Mouse (Mus musculus) forebrain, embryonic 12.5 days (tissue): ENCODE measurements around the gene Sh3rf1. TPM values are rescaled to one million over a fixed set of nuclear protein-coding genes. Genes with fewer than 3 reads are reported as not detected.

ENCODE experiments used
- ATAC-seq: fragments of 200-750 bp; cut with Nextera tagmentation; 2 replicates; pipeline ENCODE4 v1.8.0; 2017; ENCODE audit warnings: moderate TSS enrichment; ENCODE audit not compliant: low FRiP score
- H3K27ac ChIP-seq: fragments of 300-500 bp; sonication (generic); 2 replicates; pipeline ENCODE4 v1.5.1; 2016; ENCODE audit warnings: mild to moderate bottlenecking
- H3K27me3 ChIP-seq: fragments of 300-500 bp; sonication (generic); 2 replicates; pipeline ENCODE4 v1.6.1; 2016; ENCODE audit warnings: mild to moderate bottlenecking
- H3K36me3 ChIP-seq: fragments of 300-500 bp; sonication (generic); replicated peaks from 2 replicates; pipeline ENCODE4 v1.6.1; 2016; ENCODE audit warnings: mild to moderate bottlenecking
- H3K4me1 ChIP-seq: fragments of 300-500 bp; sonication (generic); 2 replicates; pipeline ENCODE4 v1.6.1; 2016
- H3K4me2 ChIP-seq: fragments of 300-500 bp; sonication (generic); 2 replicates; pipeline ENCODE4 v1.6.1; 2016; ENCODE audit warnings: mild to moderate bottlenecking, moderate library complexity
- H3K4me3 ChIP-seq: fragments of 300-500 bp; sonication (generic); replicated peaks from 2 replicates; pipeline ENCODE4 v1.5.1; 2016; ENCODE audit warnings: mild to moderate bottlenecking
- H3K9ac ChIP-seq: fragments of 300-500 bp; sonication (generic); 2 replicates; pipeline ENCODE4 v1.6.1; 2016; ENCODE audit warnings: mild to moderate bottlenecking
- H3K9me3 ChIP-seq: fragments of 300-500 bp; sonication (generic); 2 replicates; pipeline ENCODE4 v1.6.1; 2016
- WGBS: fragments of 180-500 bp; shearing (Covaris S2); methylation state at CpG from one replicate; pipeline ENCODE4 v1.1.7; 2016; 5-methylcytosine and 5-hydroxymethylcytosine counted together
- polyA plus RNA-seq: library from polyadenylated mRNA; unstranded; fragments of >200 nt; fragmentation: Nextera tagmentation; extraction: Ambion mirVana; gene quantifications from 2 replicates; pipeline ENCODE4 v1.2.1, GENCODE M21; 2016

Sh3rf1 gene
- polyA plus RNA-seq, 1 experiment from 2014 or later, result 30.2 TPM

DNA sequence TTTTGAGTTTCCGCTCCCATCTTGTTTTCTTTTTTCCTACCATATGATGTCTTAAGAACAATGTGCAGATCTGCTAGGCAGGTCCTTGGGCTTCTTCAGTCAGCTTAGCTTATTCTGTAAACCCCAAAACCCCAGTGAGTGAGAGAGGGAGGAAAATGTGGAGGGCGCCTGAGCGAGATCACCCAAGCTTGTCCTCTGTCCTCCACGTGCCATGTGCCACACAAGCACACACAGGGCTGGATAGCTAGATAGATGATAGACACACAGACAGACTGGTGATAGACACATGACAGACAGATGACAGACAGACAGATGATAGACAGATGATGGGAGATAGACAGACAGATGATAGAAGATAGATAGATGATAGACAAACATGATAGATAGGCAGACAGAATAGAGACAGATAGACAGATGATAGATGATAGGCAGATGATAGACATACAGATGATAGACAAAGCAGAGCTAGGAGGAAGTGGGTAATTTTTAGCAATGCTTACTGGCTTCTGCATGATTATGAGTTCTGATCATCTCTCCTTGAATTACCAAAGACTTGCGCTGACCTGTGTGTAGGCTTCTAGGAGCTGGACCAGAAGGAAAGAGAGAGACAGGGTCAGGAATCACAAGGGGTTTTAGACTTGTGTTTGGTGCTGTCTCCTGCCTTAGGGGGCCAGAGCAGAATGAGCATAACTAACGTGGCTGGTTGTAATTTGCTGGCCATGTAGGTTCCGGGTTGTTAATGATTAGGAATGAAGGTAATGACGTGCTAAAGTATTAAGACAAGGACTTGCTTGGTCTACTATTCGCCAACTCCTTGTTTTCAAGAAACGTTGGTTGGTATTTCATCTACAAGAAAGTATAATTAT lies 58.9 kb downstream of the Sh3rf1 start:
- Histone ChIP-seq H3K9ac (no peak overlapping the region), H3K27ac (no peak overlapping the region), H3K4me3 (no peak overlapping the region), H3K9me3 (no peaks in the 10 kb centered on the region), H3K36me3 (peaks cover 13% of the 10 kb centered on the region; the same call in 1 of the 2 replicates), H3K27me3 (no peaks in the 10 kb centered on the region), H3K4me2 (no peak overlapping the region), H3K4me1 (peaks cover 28% of the 10 kb centered on the region)
- WGBS, result 44% methylated on average over 10 of the region's 10 CpGs
- no peak for ATAC-seq

DNA sequence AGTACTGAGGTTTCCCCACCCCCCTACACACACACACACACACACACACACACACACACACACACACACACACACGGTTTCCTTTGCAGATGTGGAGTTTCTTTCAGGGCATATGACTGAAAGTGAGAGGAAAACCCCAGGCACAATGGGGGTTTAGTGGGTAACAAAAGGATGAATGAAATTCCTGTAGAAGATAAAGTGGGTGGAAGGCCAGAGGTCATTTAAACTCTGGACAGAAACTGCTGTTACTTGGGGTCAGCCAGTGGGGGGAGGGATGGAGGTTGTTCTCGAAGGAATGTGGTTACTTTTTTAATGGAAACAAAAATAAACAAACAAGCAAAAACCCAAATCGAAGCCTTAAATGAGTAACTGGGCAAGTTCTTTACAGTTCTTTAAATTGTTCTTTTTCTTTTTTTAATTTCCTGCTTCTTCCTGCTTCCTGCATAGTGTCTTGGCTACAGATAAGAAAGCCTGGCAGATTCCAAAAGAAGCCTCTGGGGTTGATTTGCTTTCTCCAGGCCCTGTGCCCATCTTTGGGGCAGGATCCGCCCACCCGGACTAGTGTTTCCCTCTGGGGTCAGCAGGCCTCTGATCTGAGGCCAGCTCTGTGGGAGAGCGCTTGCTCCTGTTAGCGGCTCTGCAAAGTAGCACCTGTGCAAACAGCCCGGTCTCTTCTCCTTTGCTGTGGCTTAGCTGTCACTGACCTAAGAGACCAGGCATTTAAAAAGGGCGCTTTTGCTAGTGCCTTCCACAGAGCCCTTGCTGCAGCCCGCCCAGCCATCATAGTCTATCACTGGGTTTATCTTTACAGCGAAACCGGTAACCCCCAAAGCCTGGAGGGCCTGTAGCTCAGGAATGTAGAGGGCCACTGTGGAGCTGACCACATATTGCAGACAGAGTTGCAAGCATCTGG lies 59.8 kb downstream of the Sh3rf1 start:
- Histone ChIP-seq H3K4me3 (no peak overlapping the region), H3K4me2 (no peak overlapping the region), H3K27ac (0 out of 2 replicates have a peak overlapping the region, but pooled peaks have one; percentile 42), H3K9ac (no peak overlapping the region), H3K9me3 (no peaks in the 10 kb centered on the region), H3K4me1 (peaks cover 31% of the 10 kb centered on the region), H3K27me3 (no peaks in the 10 kb centered on the region), H3K36me3 (peaks cover 13% of the 10 kb centered on the region; the same call in 1 of the 2 replicates)
- 9% methylated on average over 12 of the region's 12 CpGs for WGBS
- ATAC-seq, result no peak

GRCm38 (mm10) chr8:61285896-61286295 lies 62.2 kb downstream of the Sh3rf1 start:
- Histone ChIP-seq H3K4me3 (no peak overlapping the region), H3K36me3 (no peaks in the 10 kb centered on the region), H3K27ac (no peak overlapping the region), H3K9me3 (no peaks in the 10 kb centered on the region), H3K4me1 (peaks cover 36% of the 10 kb centered on the region), H3K4me2 (no peak overlapping the region), H3K27me3 (no peaks in the 10 kb centered on the region), H3K9ac (no peak overlapping the region)
- WGBS, result 78% methylated on average over 7 of the region's 7 CpGs
- ATAC-seq, result no peak

GRCm38 (mm10) chr8:61286394-61286793 lies 62.7 kb downstream of the Sh3rf1 start:
- Histone ChIP-seq H3K4me1 (peaks cover 36% of the 10 kb centered on the region), H3K4me2 (no peak overlapping the region), H3K36me3 (no peaks in the 10 kb centered on the region), H3K27me3 (no peaks in the 10 kb centered on the region), H3K27ac (no peak overlapping the region), H3K4me3 (no peak overlapping the region), H3K9ac (no peak overlapping the region), H3K9me3 (no peaks in the 10 kb centered on the region)
- WGBS, result 74% methylated on average over 7 of the region's 7 CpGs
- ATAC-seq, result no peak

- no peaks in the 10 kb centered on the region for H3K27me3 ChIP-seq
- ATAC-seq, result no peak
- no peak overlapping the region for H3K4me2 ChIP-seq
- no peaks in the 10 kb centered on the region for H3K9me3 ChIP-seq
- no peak overlapping the region for H3K27ac ChIP-seq
- whole genome bisulfite sequencing, result 86% methylated on average over 14 of the region's 14 CpGs
- H3K4me3 ChIP-seq, result no peak overlapping the region
- no peak overlapping the region for H3K9ac ChIP-seq
- H3K36me3 ChIP-seq, result no peaks in the 10 kb centered on the region
- peaks cover 35% of the 10 kb centered on the region for H3K4me1 ChIP-seq
Observed at GRCm38 (mm10) chr8:61286795-61287385, 63.2 kb downstream of the Sh3rf1 start.

DNA sequence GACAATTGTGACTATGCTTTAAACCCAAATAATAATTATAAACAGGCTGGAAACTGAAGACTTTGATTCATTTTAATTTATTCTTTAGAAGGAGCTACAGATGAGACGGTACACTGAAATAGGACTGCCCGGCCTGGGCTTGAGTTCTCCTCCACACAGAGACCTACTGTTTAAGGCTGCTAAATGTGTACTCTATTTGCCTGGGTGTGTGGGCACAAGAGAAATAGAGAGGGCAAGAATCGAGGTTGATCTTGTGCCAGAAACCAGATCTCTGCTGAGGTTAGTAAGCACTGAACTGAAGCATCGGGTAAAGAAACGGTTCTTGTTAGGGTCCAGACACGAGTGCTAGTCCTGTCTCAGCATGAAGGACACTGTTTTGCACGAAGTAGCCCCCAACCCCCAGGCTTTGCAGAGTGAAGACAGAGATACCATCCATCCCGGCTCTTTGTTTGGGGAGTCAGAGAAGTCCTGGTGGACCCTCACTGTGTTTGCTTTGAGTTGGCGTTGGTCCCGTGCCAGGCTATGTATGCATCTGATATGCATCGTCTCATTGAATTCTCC lies 64.4 kb downstream of the Sh3rf1 start:
- H3K4me2 ChIP-seq, result no peak overlapping the region
- ATAC-seq, result no peak
- H3K9me3 ChIP-seq, result no peaks in the 10 kb centered on the region
- H3K36me3 ChIP-seq, result no peaks in the 10 kb centered on the region
- H3K4me1 ChIP-seq, result peaks cover 23% of the 10 kb centered on the region
- no peak overlapping the region for H3K9ac ChIP-seq
- H3K27me3 ChIP-seq, result no peaks in the 10 kb centered on the region
- H3K4me3 ChIP-seq, result no peak overlapping the region
- no peak overlapping the region for H3K27ac ChIP-seq
- 78% methylated on average over 11 of the region's 11 CpGs for WGBS

- Histone ChIP-seq H3K4me1 (peaks cover 22% of the 10 kb centered on the region), H3K27me3 (no peaks in the 10 kb centered on the region), H3K4me3 (no peak overlapping the region), H3K9ac (no peak overlapping the region), H3K9me3 (no peaks in the 10 kb centered on the region), H3K4me2 (no peak overlapping the region), H3K27ac (peak overlapping the region; percentile 46; the same call in 1 of the 2 replicates), H3K36me3 (no peaks in the 10 kb centered on the region)
- WGBS, result 79% methylated on average over 7 of the region's 7 CpGs
- no peak for ATAC-seq
Observed at GRCm38 (mm10) chr8:61288676-61289075, 65.0 kb downstream of the Sh3rf1 start.

- Histone ChIP-seq H3K27ac (no peak overlapping the region), H3K4me3 (no peak overlapping the region), H3K4me1 (peaks cover 27% of the 10 kb centered on the region), H3K9me3 (no peaks in the 10 kb centered on the region), H3K4me2 (peak overlapping the region; percentile 26), H3K36me3 (no peaks in the 10 kb centered on the region), H3K9ac (no peak overlapping the region), H3K27me3 (no peaks in the 10 kb centered on the region)
- 56% methylated on average over 4 of the region's 4 CpGs for WGBS
- ATAC-seq, result no peak
Observed at GRCm38 (mm10) chr8:61295040-61295439, 71.4 kb downstream of the Sh3rf1 start.

DNA sequence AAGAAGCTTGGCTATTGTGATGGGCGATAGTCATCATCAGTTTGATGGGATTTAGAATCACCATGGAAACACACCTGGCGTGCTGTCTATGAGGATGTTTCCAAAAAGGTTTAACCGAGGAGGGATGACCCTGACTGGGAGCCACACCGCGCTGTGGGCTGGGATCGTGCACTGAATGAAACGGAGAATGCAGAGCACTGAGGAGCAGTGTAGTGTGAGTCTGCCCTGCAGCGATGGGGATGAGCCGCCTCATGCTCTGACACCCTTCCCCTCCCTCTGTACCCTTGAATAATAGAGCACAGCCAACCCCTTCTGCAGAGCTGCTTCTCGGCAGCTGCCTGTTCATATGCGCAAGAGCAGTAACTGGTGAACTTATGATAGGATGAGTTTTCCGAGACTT lies 71.8 kb downstream of the Sh3rf1 start:
- H3K4me2 ChIP-seq, result peak overlapping the region; percentile 26
- 19% methylated on average over 12 of the region's 12 CpGs for WGBS
- H3K27me3 ChIP-seq, result no peaks in the 10 kb centered on the region
- H3K9me3 ChIP-seq, result no peaks in the 10 kb centered on the region
- peaks cover 27% of the 10 kb centered on the region for H3K4me1 ChIP-seq
- H3K9ac ChIP-seq, result no peak overlapping the region
- peak overlapping the region; percentile 59; the same call in 1 of the 2 replicates for H3K27ac ChIP-seq
- no peak overlapping the region for H3K4me3 ChIP-seq
- peak; percentile 84 for ATAC-seq
- no peaks in the 10 kb centered on the region for H3K36me3 ChIP-seq

GRCm38 (mm10) chr8:61298828-61299227 lies 75.2 kb downstream of the Sh3rf1 start:
- H3K4me3 ChIP-seq, result no peak overlapping the region
- no peaks in the 10 kb centered on the region for H3K36me3 ChIP-seq
- no peaks in the 10 kb centered on the region for H3K27me3 ChIP-seq
- no peak overlapping the region for H3K4me2 ChIP-seq
- H3K27ac ChIP-seq, result no peak overlapping the region
- H3K9ac ChIP-seq, result no peak overlapping the region
- ATAC-seq, result no peak
- H3K9me3 ChIP-seq, result no peaks in the 10 kb centered on the region
- WGBS, result 64% methylated on average over 4 of the region's 4 CpGs
- H3K4me1 ChIP-seq, result peaks cover 39% of the 10 kb centered on the region

GRCm38 (mm10) chr8:61301298-61302028 lies 77.8 kb downstream of the Sh3rf1 start:
- Histone ChIP-seq H3K9ac (no peak overlapping the region), H3K27me3 (no peaks in the 10 kb centered on the region), H3K4me3 (no peak overlapping the region), H3K4me2 (no peak overlapping the region), H3K9me3 (no peaks in the 10 kb centered on the region), H3K36me3 (no peaks in the 10 kb centered on the region), H3K27ac (peak overlapping the region; percentile 19; the same call in 1 of the 2 replicates), H3K4me1 (peaks cover 21% of the 10 kb centered on the region)
- WGBS, result 45% methylated on average over 18 of the region's 18 CpGs
- ATAC-seq, result no peak; the same call in 1 of the 2 replicates
